Mouse (Mus musculus) stomach, embryonic 16.5 days (tissue): ENCODE results near the gene Rnf183. TPM values are rescaled to one million over a fixed set of nuclear protein-coding genes. Genes with fewer than 3 reads are reported as not detected.

ENCODE experiments used
- ATAC-seq: fragments of 200-750 bp; cut with Nextera tagmentation; 2 replicates; pipeline ENCODE4 v1.8.0; 2017; ENCODE audit warnings: moderate number of reproducible peaks, moderate TSS enrichment; ENCODE audit not compliant: insufficient read depth, low FRiP score
- H3K27ac ChIP-seq: fragments of 300-500 bp; sonication (generic); 2 replicates; pipeline ENCODE4 v1.5.1; 2014; ENCODE audit warnings: low read length
- H3K27me3 ChIP-seq: fragments of 300-500 bp; sonication (generic); 2 replicates; pipeline ENCODE4 v1.6.1; 2014; ENCODE audit warnings: low read length, control low read depth, mixed read lengths; ENCODE audit not compliant: control insufficient read depth, insufficient read depth
- H3K36me3 ChIP-seq: fragments of 300-500 bp; sonication (generic); 2 replicates; pipeline ENCODE4 v1.6.1; 2014; ENCODE audit warnings: low read length; ENCODE audit not compliant: control insufficient read depth, insufficient read depth
- H3K4me1 ChIP-seq: fragments of 300-500 bp; sonication (generic); 2 replicates; pipeline ENCODE4 v1.6.1; 2014; ENCODE audit warnings: low read length, control low read depth, mixed read lengths; ENCODE audit not compliant: control insufficient read depth, insufficient read depth
- H3K4me2 ChIP-seq: fragments of 300-500 bp; sonication (generic); 2 replicates; pipeline ENCODE4 v1.6.1; 2014; ENCODE audit warnings: low read depth, low read length, mixed read lengths
- H3K4me3 ChIP-seq: fragments of 300-500 bp; sonication (generic); replicated peaks from 2 replicates; pipeline ENCODE4 v1.5.1; 2014; ENCODE audit warnings: mild to moderate bottlenecking, low read length
- H3K9ac ChIP-seq: fragments of 300-500 bp; sonication (generic); 2 replicates; pipeline ENCODE4 v1.6.1; 2014; ENCODE audit warnings: low read length
- H3K9me3 ChIP-seq: fragments of 300-500 bp; sonication (generic); replicated peaks from 2 replicates; pipeline ENCODE4 v1.6.1; 2016; ENCODE audit warnings: low read length, control low read depth; ENCODE audit not compliant: control insufficient read depth
- WGBS: fragments of 180-500 bp; shearing (Covaris S2); extraction: QIAGEN DNeasy Blood & Tissue Kit; methylation state at CpG from one replicate; pipeline ENCODE4 v1.1.7; 2014; 5-methylcytosine and 5-hydroxymethylcytosine counted together
- polyA plus RNA-seq: library from polyadenylated mRNA; unstranded; fragments of >200 nt; fragmentation: Nextera tagmentation; extraction: Ambion mirVana; gene quantifications from 2 replicates; pipeline ENCODE4 v1.2.1, GENCODE M21; 2015

The Rnf183 gene
- polyA plus RNA-seq, 1 experiment from 2014 or later, result 0.34 TPM

DNA sequence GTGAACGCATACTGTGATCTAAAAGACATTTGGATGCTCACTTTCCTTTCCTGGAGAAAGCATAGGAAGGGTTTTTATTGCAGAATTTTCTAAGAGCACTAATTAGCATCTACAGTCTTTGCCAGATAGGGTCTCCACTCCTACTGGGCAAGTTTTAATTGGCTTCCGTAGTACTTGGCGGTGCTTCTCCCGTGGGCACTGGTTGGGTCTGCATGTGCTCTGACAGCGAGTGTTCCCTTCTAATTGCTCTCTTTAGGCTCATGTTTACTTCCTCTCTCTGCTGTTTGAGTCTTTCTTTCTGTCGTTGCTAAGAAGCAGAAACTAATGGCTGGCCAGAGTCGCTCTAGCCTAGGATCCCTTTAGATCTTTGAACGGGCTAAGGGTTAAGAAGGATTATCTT, 16.6 kb downstream of the Rnf183 start:
- Histone ChIP-seq H3K4me2 (no peak overlapping the region), H3K9me3 (no peaks in the 10 kb centered on the region), H3K9ac (no peak overlapping the region), H3K27ac (no peak overlapping the region), H3K4me1 (no peaks in the 10 kb centered on the region), H3K36me3 (peaks cover 49% of the 10 kb centered on the region), H3K4me3 (no peak overlapping the region), H3K27me3 (no peaks in the 10 kb centered on the region)
- WGBS, result 89% methylated on average over 8 of the region's 8 CpGs
- ATAC-seq, result no peak

DNA sequence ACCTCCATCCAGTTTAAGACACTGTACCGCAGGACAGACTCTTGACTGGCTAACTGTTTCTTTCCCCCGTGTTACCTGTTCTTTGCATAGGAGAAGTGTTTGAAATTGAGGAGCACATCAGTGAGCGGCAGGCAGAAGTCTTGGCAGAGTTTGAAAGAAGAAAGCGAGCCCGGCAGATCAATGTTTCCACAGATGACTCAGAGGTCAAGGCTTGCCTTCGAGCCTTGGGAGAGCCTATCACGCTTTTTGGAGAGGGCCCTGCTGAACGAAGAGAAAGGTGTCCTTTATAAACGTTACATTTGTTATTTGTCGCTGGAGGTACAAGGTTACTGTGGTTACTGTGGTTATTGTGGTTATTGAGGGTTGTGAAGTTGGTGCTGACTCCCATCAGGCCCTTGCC, 23.4 kb downstream of the Rnf183 start:
- Histone ChIP-seq H3K36me3 (peaks cover 29% of the 10 kb centered on the region), H3K27me3 (no peaks in the 10 kb centered on the region), H3K9ac (no peak overlapping the region), H3K9me3 (no peaks in the 10 kb centered on the region), H3K4me3 (no peak overlapping the region), H3K27ac (no peak overlapping the region), H3K4me1 (peaks cover 11% of the 10 kb centered on the region), H3K4me2 (no peak overlapping the region)
- ATAC-seq, result no peak
- WGBS, result 93% methylated on average over 10 of the region's 10 CpGs

DNA sequence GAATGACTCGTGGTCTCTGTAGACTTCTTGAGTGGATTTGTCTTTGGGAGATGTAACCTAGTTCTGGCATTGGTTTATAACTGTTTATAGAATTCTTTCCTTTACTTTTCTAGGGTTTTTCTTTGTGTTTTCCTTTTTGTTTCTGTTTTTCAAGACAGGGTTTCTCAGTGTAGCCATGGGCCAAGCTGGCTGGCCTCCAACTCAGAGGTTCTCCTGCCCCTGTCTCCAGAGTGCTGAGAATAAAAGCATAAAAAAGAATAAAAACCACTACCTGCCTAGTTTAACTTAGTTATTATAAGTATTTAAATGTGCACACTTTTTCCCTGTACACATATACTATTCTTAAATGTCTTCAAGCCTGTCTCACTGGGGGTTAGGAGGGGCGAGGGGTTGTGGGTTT, 24.7 kb downstream of the Rnf183 start:
- peak overlapping the region; percentile 88 for H3K4me2 ChIP-seq
- no peaks in the 10 kb centered on the region for H3K27me3 ChIP-seq
- 76% methylated on average over 2 of the region's 2 CpGs for WGBS
- no peaks in the 10 kb centered on the region for H3K9me3 ChIP-seq
- H3K27ac ChIP-seq, result no peak overlapping the region
- peaks cover 11% of the 10 kb centered on the region for H3K4me1 ChIP-seq
- no peak for ATAC-seq
- peaks cover 16% of the 10 kb centered on the region for H3K36me3 ChIP-seq
- H3K4me3 ChIP-seq, result no peak overlapping the region
- H3K9ac ChIP-seq, result 0 out of 2 replicates have a peak overlapping the region, but pooled peaks have one; percentile 88

DNA sequence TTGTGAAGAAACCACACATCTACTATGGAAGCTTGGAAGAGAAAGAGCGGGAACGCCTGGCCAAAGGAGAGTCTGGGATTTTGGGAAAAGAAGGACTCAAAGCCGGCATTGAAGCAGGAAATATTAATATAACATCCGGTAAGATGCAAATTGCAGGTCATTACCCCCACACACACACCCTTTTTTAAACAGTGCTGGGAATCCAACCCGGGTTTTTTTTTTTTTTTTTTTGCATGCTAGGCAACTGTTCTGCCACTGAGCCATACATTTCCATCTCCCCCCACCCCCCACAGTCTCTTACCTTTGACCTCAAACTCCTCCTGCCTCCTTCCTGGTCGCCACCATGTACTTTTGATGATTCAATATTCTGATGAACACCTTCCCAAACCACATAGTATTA, 25.4 kb downstream of the Rnf183 start:
- 19% methylated on average over 6 of the region's 6 CpGs for WGBS
- peak overlapping the region; percentile 80 for H3K4me3 ChIP-seq

DNA sequence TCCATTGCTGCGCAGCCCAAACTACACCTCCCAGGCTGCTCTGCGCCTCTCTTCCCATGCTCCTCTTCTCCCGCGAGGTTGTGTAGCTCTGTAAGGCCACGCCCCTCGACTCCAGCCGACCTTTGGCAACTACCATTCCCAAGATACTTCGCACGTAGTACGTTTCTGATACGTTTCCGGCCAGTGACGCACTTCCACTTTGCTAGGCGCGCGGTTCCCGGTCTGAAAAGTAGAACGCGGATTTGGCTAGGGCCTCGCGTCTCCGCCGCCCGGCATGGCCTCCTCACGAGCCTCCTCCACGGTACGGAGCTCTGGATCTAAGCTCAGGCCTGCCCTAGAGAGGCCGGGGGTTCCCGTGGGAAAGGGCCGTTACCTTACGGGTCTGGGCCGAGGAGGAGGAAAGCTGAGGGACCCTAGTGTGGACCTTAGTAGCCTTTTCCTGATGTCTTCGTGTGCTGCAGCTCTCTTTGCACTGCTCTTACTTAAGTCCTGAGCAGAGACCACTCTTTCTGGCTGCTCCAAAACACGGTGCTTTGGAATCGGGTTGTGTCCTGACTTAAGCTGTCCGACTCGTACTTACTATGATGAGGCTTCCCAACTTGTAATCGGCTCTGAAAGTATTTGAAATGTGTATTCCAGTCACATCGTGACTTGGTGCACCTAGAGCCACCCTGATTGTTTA, 26.3 kb downstream of the Rnf183 start, which contains the start of the genes Cdc26 and Prpf4:
TSS of gene Cdc26 (minus strand) at position 42 of the 682 bp plus-strand sequence.
TSS of gene Prpf4 (plus strand) at position 197 of the 682 bp plus-strand sequence.
- H3K36me3 ChIP-seq, result peaks cover 9% of the 10 kb centered on the region; the same call in 1 of the 2 replicates
- peak within 1 kb of the TSS; percentile 88 for H3K9ac ChIP-seq
- no peaks in the 10 kb centered on the region for H3K27me3 ChIP-seq
- peaks cover 11% of the 10 kb centered on the region for H3K4me1 ChIP-seq
- peak; percentile 99 for ATAC-seq
- under 1% methylated on average over 39 of the region's 39 CpGs for WGBS
- H3K4me2 ChIP-seq, result peak within 1 kb of the TSS; percentile 88
- peak within 1 kb of the TSS; percentile 87 for H3K27ac ChIP-seq
- H3K4me3 ChIP-seq, result peak within 1 kb of the TSS; percentile 80
- H3K9me3 ChIP-seq, result no peaks in the 10 kb centered on the region

More for the DNA sequence above, 25.4 kb downstream of the Rnf183 start:
- no peaks in the 10 kb centered on the region for H3K9me3 ChIP-seq
- peak overlapping the region; percentile 87; the same call in 1 of the 2 replicates for H3K27ac ChIP-seq
- no peak for ATAC-seq
- peak overlapping the region; percentile 88 for H3K9ac ChIP-seq
- peak overlapping the region; percentile 88 for H3K4me2 ChIP-seq
- no peaks in the 10 kb centered on the region for H3K27me3 ChIP-seq
- peaks cover 9% of the 10 kb centered on the region for H3K36me3 ChIP-seq
- peaks cover 11% of the 10 kb centered on the region for H3K4me1 ChIP-seq

DNA sequence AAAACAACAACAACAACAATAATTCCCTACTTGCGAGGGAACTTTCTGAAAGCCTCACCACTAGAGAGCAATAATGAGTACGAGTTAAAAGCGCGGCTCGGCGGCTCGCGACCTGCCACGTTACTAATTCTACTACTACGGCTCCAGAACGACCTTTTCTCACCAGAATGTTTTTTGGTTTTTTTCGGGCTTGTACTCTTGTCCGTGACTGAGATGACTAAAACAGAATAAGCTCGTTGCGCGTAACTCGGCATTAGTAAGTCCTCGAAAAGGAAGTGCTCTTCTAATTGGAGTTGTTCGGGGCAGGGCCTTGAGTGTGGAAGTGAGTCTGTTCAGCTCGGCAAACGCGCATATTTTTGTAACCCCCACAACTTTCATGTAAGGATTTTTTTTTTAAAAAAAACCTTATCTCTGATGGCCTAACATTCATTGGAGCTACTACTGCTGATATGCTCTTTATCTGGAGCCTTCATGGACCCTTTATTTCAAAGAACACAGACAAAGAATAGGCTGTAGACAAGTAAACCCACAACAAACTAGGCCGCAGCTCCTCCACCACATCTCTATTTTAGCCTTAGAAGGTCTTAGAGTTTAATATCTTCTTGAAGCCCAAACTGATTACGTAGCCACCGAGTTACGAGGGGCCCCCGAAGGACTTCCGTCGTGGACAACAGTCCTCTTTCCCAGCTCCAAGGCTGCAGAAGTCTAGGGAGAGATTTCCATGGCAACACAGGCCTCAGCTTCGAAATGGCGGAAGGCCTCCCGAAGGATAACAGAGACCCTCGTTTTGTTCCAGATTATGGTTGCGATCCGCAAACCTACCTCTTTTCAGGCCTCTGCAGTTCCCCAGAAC, 27.1 kb downstream of the Rnf183 start:
- Histone ChIP-seq H3K9me3 (no peaks in the 10 kb centered on the region), H3K4me2 (peak overlapping the region; percentile 60), H3K36me3 (peaks cover 9% of the 10 kb centered on the region; the same call in 1 of the 2 replicates), H3K27ac (peak overlapping the region; percentile 85), H3K4me3 (peak overlapping the region; percentile 80), H3K27me3 (no peaks in the 10 kb centered on the region), H3K9ac (peak overlapping the region; percentile 86), H3K4me1 (peaks cover 11% of the 10 kb centered on the region)
- WGBS, result under 1% methylated on average over 35 of the region's 35 CpGs
- peak; percentile 56 for ATAC-seq

DNA sequence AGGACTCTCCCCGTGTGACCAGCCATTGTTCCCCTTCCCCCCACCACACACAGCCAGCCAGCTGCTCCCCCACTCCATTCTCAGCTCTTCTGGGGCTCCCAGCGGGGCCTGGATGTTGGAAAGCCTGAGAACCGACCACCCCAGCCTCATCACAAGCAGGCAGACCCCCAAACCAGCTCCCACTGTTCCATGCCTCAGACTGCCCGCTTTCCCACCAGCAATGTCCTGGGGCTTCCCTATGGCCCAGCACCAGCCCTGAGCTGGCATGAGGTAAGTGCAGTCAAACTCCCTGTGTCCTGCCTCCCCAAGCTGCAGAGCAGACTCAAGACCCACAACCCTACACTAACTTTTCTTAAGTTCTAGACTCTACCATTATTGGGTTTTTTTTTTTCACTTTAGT, 28.9 kb downstream of the Rnf183 start:
- no peaks in the 10 kb centered on the region for H3K27me3 ChIP-seq
- ATAC-seq, result no peak
- 80% methylated on average over 4 of the region's 4 CpGs for WGBS
- H3K9me3 ChIP-seq, result no peaks in the 10 kb centered on the region
- no peak overlapping the region for H3K4me2 ChIP-seq
- H3K4me3 ChIP-seq, result no peak overlapping the region
- peaks cover 11% of the 10 kb centered on the region for H3K4me1 ChIP-seq
- H3K27ac ChIP-seq, result no peak overlapping the region
- no peak overlapping the region for H3K9ac ChIP-seq
- H3K36me3 ChIP-seq, result 0 out of 2 replicates have a peak, but pooled peaks cover 1% of the 10 kb centered on the region

DNA sequence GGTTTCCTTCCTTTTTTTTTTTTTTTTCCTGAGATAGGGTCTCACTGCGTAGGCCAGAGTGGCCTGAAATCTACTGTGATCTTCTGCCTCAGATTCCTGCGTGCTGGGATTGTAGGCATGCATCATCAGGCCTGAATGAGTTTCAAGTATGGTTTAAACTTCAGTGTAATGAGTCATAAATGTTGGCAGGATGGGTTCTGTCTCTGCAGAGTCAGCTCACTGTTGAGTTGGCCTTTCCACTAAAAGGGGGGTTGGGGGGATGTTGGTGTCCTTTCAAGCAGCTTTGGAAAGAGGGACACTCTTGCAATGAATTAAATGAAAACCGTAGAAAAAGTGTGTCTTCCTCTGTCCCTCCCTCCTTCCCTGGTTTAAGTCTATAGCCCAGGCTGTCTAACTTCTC, 36.1 kb downstream of the Rnf183 start:
- H3K9me3 ChIP-seq, result no peaks in the 10 kb centered on the region
- no peak overlapping the region for H3K9ac ChIP-seq
- no peak overlapping the region for H3K4me2 ChIP-seq
- peaks cover 29% of the 10 kb centered on the region for H3K36me3 ChIP-seq
- no peaks in the 10 kb centered on the region for H3K27me3 ChIP-seq
- ATAC-seq, result no peak
- no peak overlapping the region for H3K27ac ChIP-seq
- H3K4me3 ChIP-seq, result no peak overlapping the region
- no peaks in the 10 kb centered on the region; the same call in 1 of the 2 replicates for H3K4me1 ChIP-seq
- 88% methylated on average over 3 of the region's 3 CpGs for WGBS
